Mouse (Mus musculus): Measurements from ENCODE around the gene Mmp13. TPM values are rescaled to one million over a fixed set of nuclear protein-coding genes. Genes with fewer than 3 reads are reported as not detected.
"Not testable (repeated sequence)": the region's sequence is repeated elsewhere in the genome, so short reads cannot be mapped to it uniquely, and the experiment has no call there.

Gene Mmp13
- polyA plus RNA-seq (2015; fragmentation: Nextera tagmentation; extraction: Ambion mirVana): not detected in 2 replicates

- no peak within 1 kb of the TSS for H3K4me2 ChIP-seq
- no peak within 1 kb of the TSS for H3K4me3 ChIP-seq
- no peaks in the 10 kb centered on the region for H3K36me3 ChIP-seq
- ATAC-seq (ENCODE audit: low FRiP score, low read depth): no peak
- H3K27me3 ChIP-seq: no peaks in the 10 kb centered on the region
- no peak within 1 kb of the TSS for H3K27ac ChIP-seq (replicated peaks)
- no peaks in the 10 kb centered on the region for H3K4me1 ChIP-seq (replicated peaks)
- 89% methylated on average over 1 of the region's 1 CpGs for WGBS
- no peaks in the 10 kb centered on the region for H3K9me3 ChIP-seq
- no peak within 1 kb of the TSS for H3K9ac ChIP-seq
Measured at GRCm38 (mm10) chr9:7272214-7272613, at the start of gene Mmp13. TSS of gene Mmp13 (plus strand) at chr9:7272514.

DNA sequence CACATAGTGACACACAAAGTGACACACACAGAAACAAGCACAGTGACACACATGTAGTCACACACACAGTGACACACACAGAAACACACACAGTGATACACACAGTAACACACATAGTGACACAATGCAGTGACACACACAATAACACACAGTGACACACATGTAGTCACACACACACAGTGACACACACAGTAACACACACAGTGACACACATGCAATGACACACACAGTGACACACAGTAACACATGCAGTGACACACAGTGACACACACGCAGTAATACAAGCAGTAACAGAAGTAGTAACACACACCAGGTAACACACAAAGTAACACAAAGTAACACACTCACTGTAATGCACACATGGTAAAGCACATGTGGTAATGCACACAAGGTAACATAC lies 33.7 kb upstream of the Mmp13 start:
- WGBS: 100% methylated on average over 1 of the region's 1 CpGs

GRCm38 (mm10) chr9:7239967-7240366 lies 32.3 kb upstream of the Mmp13 start:
- H3K27ac ChIP-seq (replicated peaks): no peak overlapping the region
- H3K9ac ChIP-seq: no peak overlapping the region
- H3K4me3 ChIP-seq: no peak overlapping the region
- H3K4me1 ChIP-seq (replicated peaks): no peaks in the 10 kb centered on the region
- no peak overlapping the region for H3K4me2 ChIP-seq
- ATAC-seq (ENCODE audit: low FRiP score, low read depth): no peak
- 88% methylated on average over 2 of the region's 2 CpGs for WGBS
- H3K36me3 ChIP-seq: no peaks in the 10 kb centered on the region
- no peaks in the 10 kb centered on the region for H3K27me3 ChIP-seq
- no peaks in the 10 kb centered on the region for H3K9me3 ChIP-seq

More for the DNA sequence above, 33.7 kb upstream of the Mmp13 start:
- no peaks in the 10 kb centered on the region for H3K9me3 ChIP-seq
- no peaks in the 10 kb centered on the region for H3K4me1 ChIP-seq (replicated peaks)
- no peak overlapping the region for H3K9ac ChIP-seq
- no peak overlapping the region for H3K4me3 ChIP-seq
- ATAC-seq (ENCODE audit: low FRiP score, low read depth): no peak
- H3K4me2 ChIP-seq: no peak overlapping the region
- no peaks in the 10 kb centered on the region for H3K36me3 ChIP-seq
- no peak overlapping the region for H3K27ac ChIP-seq (replicated peaks)
- H3K27me3 ChIP-seq: no peaks in the 10 kb centered on the region

DNA sequence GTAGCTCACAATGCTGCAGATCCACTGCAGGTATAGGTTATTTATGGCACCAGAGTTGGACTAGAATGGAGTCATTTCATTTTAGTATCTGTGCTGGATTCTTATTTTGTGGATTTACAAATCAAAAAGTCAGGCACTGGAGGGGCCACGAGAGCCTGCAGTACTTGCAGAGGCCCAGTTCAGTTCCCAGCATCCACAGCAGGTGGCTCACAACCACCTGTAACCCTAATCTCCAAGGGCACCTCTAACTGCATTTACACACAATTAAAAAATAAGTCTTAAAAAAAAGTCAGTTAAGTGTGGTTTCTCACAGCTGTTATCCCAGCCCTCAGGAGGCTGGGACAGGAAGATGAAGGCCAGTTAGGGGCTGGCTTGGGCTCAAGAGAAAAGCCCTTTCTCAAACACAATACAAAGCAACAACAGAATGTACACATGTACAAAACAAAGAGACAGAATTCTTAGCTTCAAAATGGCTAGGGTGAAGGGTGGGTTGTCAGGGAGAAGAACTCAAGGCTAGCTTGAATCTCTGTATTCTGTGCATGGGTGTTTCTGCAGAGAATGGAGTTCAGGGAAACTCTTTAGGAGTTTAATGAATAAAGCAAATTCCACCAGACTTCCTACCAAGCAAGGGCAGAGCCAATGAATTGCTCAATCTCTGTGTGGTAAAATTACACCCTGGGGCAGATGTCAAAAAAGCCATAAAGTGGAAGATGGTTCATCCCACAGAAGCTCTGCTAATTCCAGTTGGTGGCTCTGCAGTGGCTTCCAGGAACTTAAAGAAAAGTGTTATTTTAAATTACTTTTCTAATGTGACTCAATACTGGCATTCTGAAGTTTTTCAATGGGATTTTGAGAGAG lies 19.3 kb upstream of the Mmp13 start:
- no peaks in the 10 kb centered on the region for H3K4me1 ChIP-seq (replicated peaks)
- 69% methylated on average over 1 of the region's 1 CpGs for WGBS

DNA sequence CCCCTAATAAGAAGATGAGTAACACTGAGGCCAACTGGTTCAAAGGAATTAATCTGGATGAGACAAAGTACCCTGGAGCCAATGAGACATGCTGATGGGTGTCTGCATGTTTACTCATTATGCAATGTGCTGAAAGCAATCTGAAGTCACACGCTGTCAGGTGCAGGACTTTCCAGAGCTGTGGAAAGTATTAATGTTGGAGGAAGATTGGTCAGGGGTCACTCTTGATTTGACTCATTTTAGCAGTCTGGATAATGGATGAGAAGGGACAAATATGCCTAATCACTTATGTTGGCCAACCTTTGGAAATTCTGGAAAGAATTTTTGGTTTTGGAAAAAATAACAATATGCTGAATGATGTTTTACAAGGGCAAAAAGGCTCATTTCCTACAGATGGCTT lies 10.6 kb upstream of the Mmp13 start:
- 96% methylated on average over 1 of the region's 1 CpGs for WGBS

More for the DNA sequence above, 19.3 kb upstream of the Mmp13 start:
- no peak overlapping the region for H3K9ac ChIP-seq
- H3K27ac ChIP-seq (replicated peaks): no peak overlapping the region
- H3K27me3 ChIP-seq: no peaks in the 10 kb centered on the region
- H3K4me3 ChIP-seq: no peak overlapping the region
- no peak for ATAC-seq (ENCODE audit: low FRiP score, low read depth)
- no peak overlapping the region for H3K4me2 ChIP-seq
- H3K36me3 ChIP-seq: no peaks in the 10 kb centered on the region
- H3K9me3 ChIP-seq: no peaks in the 10 kb centered on the region

DNA sequence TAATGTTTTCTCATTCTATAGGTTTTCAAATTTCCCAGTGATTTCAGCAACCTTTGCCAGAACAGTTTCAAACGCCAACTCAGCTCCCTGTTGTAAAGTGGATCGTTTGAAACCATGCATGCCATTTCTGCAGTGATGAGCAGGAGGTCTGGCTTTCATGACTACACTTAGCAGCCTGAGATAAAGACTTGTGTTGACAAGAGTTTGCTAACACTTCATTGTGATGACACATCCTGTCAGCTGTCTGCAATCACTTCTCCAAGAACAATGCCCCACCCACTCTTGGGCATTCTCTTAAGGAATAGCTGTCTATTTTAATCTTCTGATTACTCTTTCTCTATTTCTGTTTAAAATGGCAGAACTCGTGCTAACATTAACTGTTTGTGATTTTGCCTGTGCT lies 2.2 kb upstream of the Mmp13 start:
- H3K4me3 ChIP-seq: no peak overlapping the region
- ATAC-seq (ENCODE audit: low FRiP score, low read depth): no peak
- no peaks in the 10 kb centered on the region for H3K27me3 ChIP-seq
- H3K27ac ChIP-seq (replicated peaks): no peak overlapping the region
- H3K9me3 ChIP-seq: no peaks in the 10 kb centered on the region
- no peak overlapping the region for H3K9ac ChIP-seq
- H3K36me3 ChIP-seq: no peaks in the 10 kb centered on the region
- H3K4me1 ChIP-seq (replicated peaks): no peaks in the 10 kb centered on the region
- WGBS: 60% methylated on average over 3 of the region's 3 CpGs
- H3K4me2 ChIP-seq: no peak overlapping the region

More for the DNA sequence above, 10.6 kb upstream of the Mmp13 start:
- Histone ChIP-seq H3K4me1 (replicated peaks) (no peaks in the 10 kb centered on the region), H3K36me3 (no peaks in the 10 kb centered on the region), H3K4me2 (no peak overlapping the region), H3K27me3 (no peaks in the 10 kb centered on the region), H3K27ac (replicated peaks) (no peak overlapping the region), H3K9me3 (no peaks in the 10 kb centered on the region), H3K9ac (no peak overlapping the region), H3K4me3 (no peak overlapping the region)
- ATAC-seq (ENCODE audit: low FRiP score, low read depth): no peak

DNA sequence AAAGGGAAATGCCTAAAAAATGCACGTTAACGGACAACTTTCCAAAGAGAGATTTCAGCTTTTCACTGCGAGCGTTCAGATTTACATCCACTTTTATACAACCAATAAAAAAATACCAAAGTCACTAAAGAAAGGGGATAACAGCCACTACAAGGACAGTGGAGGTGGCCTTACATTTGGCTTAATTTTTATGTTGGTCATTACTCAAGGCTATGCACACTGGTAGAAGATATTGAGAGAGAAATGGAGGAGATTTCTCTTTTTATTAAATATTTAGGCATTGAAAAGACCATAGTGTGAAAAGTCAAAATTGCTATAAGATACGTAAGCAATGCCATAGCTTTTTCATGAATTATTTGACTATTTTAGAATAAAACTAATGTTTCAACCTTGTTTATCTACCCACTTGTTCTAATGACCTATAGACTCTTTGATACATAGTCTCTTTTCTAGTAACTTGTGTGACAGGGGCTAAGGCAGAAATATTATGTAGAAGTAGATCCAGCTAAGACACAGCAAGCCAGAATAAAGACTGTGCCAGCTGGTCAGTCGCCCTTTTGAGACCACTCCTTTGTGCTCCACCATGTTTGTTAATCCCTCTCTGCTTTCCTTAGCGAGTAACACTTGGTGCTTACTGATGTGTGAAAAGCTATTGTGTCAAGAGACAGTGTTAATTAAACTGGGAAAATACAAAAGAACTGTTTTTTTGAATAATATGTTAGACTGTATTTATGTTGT lies 10.4 kb downstream of the Mmp13 start:
- H3K4me2 ChIP-seq: no peak overlapping the region
- no peak overlapping the region for H3K9ac ChIP-seq
- H3K9me3 ChIP-seq: no peaks in the 10 kb centered on the region
- H3K4me1 ChIP-seq (replicated peaks): no peaks in the 10 kb centered on the region
- H3K36me3 ChIP-seq: no peaks in the 10 kb centered on the region
- 62% methylated on average over 7 of the region's 7 CpGs for WGBS
- no peak overlapping the region for H3K4me3 ChIP-seq
- H3K27me3 ChIP-seq: no peaks in the 10 kb centered on the region
- ATAC-seq (ENCODE audit: low FRiP score, low read depth): no peak
- no peak overlapping the region for H3K27ac ChIP-seq (replicated peaks)

DNA sequence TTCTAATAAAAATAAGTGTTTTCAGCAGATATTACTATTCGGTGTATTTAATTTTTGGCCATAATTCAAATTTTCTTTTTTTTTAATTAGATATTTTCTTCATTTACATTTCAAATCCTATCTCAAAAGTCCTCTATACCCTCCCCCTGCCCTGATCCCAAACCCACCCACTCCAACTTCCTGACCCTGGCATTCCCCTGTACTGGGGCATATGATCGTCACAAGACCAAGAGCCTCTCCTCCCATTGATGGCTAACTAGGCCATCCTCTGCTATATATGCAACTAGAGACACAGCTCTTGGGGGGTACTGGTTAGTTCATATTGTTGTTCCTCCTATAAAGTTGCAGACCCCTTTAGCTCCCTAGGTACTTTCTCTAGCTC lies 11.0 kb downstream of the Mmp13 start:
- not testable (repeated sequence) for H3K9me3 ChIP-seq; ATAC-seq (ENCODE audit: low FRiP score, low read depth)
- 64% methylated on average over 2 of the region's 2 CpGs for WGBS

DNA sequence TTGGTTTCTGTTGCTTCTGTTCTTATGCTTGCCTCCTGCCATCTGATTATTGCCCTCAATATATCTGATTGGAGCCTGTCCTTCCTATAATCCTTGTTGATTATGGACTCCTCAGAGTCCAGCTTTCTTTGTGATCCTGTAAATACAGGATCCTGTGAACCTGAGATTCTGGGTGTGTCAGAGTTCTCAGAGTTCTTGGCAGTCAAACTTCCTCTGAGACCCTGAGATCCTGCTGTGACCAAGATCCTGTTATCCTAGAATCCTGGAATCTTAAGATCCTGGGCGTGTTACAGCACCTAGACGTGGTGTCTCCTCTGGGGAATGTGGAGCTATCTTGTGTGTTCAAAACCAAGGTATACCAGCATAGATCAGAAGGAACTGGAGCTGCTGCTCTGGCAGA lies 17.2 kb downstream of the Mmp13 start:
- no peaks in the 10 kb centered on the region for H3K36me3 ChIP-seq

More for the DNA sequence above, 11.0 kb downstream of the Mmp13 start:
- H3K27me3 ChIP-seq; H3K9ac ChIP-seq; H3K27ac ChIP-seq (replicated peaks); H3K36me3 ChIP-seq; H3K4me3 ChIP-seq; H3K4me2 ChIP-seq; H3K4me1 ChIP-seq (replicated peaks): not testable (repeated sequence)

DNA sequence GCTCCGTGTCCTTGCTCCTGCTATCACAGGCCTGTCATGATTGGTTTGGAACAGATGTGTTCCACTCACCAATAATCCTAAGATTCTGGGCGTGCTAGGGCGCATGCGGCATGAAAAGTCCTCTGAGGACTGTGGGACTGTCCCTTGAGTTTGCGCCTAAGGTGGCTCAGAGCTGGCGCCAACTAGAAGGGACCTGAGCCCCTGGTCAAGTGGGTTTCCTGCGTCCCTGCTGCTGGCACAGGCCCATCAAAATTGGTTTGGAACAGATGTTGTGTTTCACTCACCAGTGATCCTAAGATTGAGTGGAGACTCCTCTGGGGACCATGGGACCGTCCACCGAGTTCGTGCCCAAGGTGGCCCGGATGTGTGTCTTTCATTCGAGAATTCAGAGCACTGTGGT lies 17.6 kb downstream of the Mmp13 start:
- H3K36me3 ChIP-seq: no peaks in the 10 kb centered on the region
- H3K4me3 ChIP-seq: no peak overlapping the region

More for the DNA sequence above, 17.2 kb downstream of the Mmp13 start:
- H3K27ac ChIP-seq (replicated peaks): no peak overlapping the region
- no peak overlapping the region for H3K9ac ChIP-seq
- WGBS: 75% methylated on average over 2 of the region's 2 CpGs
- H3K4me2 ChIP-seq: no peak overlapping the region
- no peak overlapping the region for H3K4me3 ChIP-seq
- no peaks in the 10 kb centered on the region for H3K9me3 ChIP-seq
- ATAC-seq (ENCODE audit: low FRiP score, low read depth): no peak
- no peaks in the 10 kb centered on the region for H3K4me1 ChIP-seq (replicated peaks)
- no peaks in the 10 kb centered on the region for H3K27me3 ChIP-seq

DNA sequence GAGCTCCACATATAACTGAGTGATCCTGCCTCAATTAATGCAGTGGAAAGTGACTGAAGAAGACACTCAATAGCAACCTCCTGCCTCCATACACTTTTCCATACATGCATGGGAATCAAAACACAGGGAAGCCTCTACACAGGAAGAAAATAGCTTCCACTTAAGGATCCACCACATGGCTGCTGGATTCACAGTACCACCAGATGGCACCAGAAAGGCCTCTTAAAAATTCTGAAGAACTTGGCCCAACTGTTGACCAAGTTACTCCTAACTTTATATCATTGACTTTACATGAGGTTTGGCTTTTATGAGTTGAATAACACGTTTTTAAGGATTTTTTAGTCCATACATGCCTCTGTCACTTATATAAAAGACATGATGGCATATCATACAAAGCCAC lies 19.8 kb downstream of the Mmp13 start:
- no peak for ATAC-seq (ENCODE audit: low FRiP score, low read depth)
- Histone ChIP-seq H3K36me3 (no peaks in the 10 kb centered on the region), H3K27ac (replicated peaks) (no peak overlapping the region), H3K4me3 (no peak overlapping the region), H3K4me1 (replicated peaks) (no peaks in the 10 kb centered on the region), H3K4me2 (no peak overlapping the region), H3K27me3 (no peaks in the 10 kb centered on the region), H3K9ac (no peak overlapping the region), H3K9me3 (no peaks in the 10 kb centered on the region)
- 39% methylated on average over 1 of the region's 1 CpGs for WGBS

More for the DNA sequence above, 17.6 kb downstream of the Mmp13 start:
- Histone ChIP-seq H3K27me3 (no peaks in the 10 kb centered on the region), H3K4me2 (no peak overlapping the region), H3K9ac (no peak overlapping the region), H3K4me1 (replicated peaks) (no peaks in the 10 kb centered on the region), H3K27ac (replicated peaks) (no peak overlapping the region), H3K9me3 (no peaks in the 10 kb centered on the region)
- WGBS: 93% methylated on average over 12 of the region's 12 CpGs
- ATAC-seq (ENCODE audit: low FRiP score, low read depth): no peak

- Histone ChIP-seq H3K36me3 (no peaks in the 10 kb centered on the region), H3K9me3 (no peaks in the 10 kb centered on the region), H3K9ac (no peak overlapping the region), H3K27ac (replicated peaks) (no peak overlapping the region), H3K4me3 (no peak overlapping the region), H3K4me2 (no peak overlapping the region), H3K27me3 (no peaks in the 10 kb centered on the region), H3K4me1 (replicated peaks) (no peaks in the 10 kb centered on the region)
- ATAC-seq (ENCODE audit: low FRiP score, low read depth): no peak
Measured at GRCm38 (mm10) chr9:7331847-7332246, 59.5 kb downstream of the Mmp13 start.

Measured in hindbrain, embryonic 15.5 days (tissue).